Mouse (Mus musculus) hindbrain, embryonic 14.5 days (tissue): Measurements from ENCODE around the gene Il17f. TPM values are rescaled to one million over a fixed set of nuclear protein-coding genes. Genes with fewer than 3 reads are reported as not detected.
"Not testable (repeated sequence)": the region's sequence is repeated elsewhere in the genome, so short reads cannot be mapped to it uniquely, and the experiment has no call there.

Source experiments
- ATAC-seq: fragments of 200-750 bp; cut with Nextera tagmentation; 2 replicates; pipeline ENCODE4 v1.8.0; 2017; ENCODE audit warnings: moderate number of reproducible peaks, mild to moderate bottlenecking, moderate TSS enrichment, moderate library complexity; ENCODE audit not compliant: low FRiP score
- DNase-seq: peaks from one replicate; pipeline ENCODE4 v3.0.0-alpha.2; 2015; ENCODE audit warnings: low spot score
- H3K27ac ChIP-seq: fragments of 300-500 bp; sonication (generic); 2 replicates; pipeline ENCODE4 v1.5.1; 2014; ENCODE audit warnings: mild to moderate bottlenecking, moderate library complexity
- H3K27me3 ChIP-seq: fragments of 300-500 bp; sonication (generic); 2 replicates; pipeline ENCODE4 v1.6.1; 2014; ENCODE audit warnings: mild to moderate bottlenecking, low read length, mixed read lengths; ENCODE audit not compliant: control insufficient read depth, insufficient read depth
- H3K36me3 ChIP-seq: fragments of 300-500 bp; sonication (generic); replicated peaks from 2 replicates; pipeline ENCODE4 v1.6.1; 2014; ENCODE audit not compliant: control insufficient read depth, insufficient read depth
- H3K4me1 ChIP-seq: fragments of 300-500 bp; sonication (generic); replicated peaks from 2 replicates; pipeline ENCODE4 v1.6.1; 2014; ENCODE audit warnings: antibody characterized with exemption, low read length, mixed read lengths; ENCODE audit not compliant: control insufficient read depth, insufficient read depth
- H3K4me2 ChIP-seq: fragments of 300-500 bp; sonication (generic); replicated peaks from 2 replicates; pipeline ENCODE4 v1.6.1; 2014; ENCODE audit warnings: mild to moderate bottlenecking, moderate library complexity
- H3K4me3 ChIP-seq: fragments of 300-500 bp; sonication (generic); replicated peaks from 2 replicates; pipeline ENCODE4 v1.5.1; 2014; ENCODE audit warnings: mild to moderate bottlenecking, low read length
- H3K9ac ChIP-seq: fragments of 300-500 bp; sonication (generic); 2 replicates; pipeline ENCODE4 v1.6.1; 2014
- H3K9me3 ChIP-seq: fragments of 300-500 bp; sonication (generic); 2 replicates; pipeline ENCODE4 v1.6.1; 2016; ENCODE audit warnings: low read length; ENCODE audit not compliant: control insufficient read depth
- WGBS: fragments of 180-500 bp; shearing (Covaris S2); extraction: QIAGEN DNeasy Blood & Tissue Kit; methylation state at CpG from one replicate; pipeline ENCODE4 v1.1.7; 2014; 5-methylcytosine and 5-hydroxymethylcytosine counted together
- polyA plus RNA-seq: library from polyadenylated mRNA; unstranded; fragments of >200 nt; fragmentation: Nextera tagmentation; extraction: Ambion mirVana; gene quantifications from 2 replicates; pipeline ENCODE4 v1.2.1, GENCODE M21; 2014

Il17f gene
- polyA plus RNA-seq, 1 experiment from 2014 or later, result not detected

DNA sequence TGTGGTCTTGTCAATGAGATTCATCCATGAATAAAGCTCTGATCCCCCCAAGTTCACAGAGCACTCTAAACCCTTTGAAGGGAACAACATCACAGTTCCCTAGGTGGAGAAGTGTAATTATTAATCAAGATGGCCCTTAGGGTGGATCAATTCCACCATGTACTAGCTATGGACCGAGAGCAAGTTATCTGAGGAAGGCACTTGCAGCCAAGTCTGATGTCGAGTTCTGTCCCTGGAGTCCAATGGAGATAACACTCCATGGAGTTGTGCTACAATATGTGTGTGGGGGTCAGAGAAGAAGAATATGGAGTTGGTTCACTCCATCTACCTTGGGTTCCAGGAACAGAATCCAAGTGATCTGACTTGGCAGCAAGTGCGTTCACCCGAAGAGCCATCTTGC is 4.3 kb upstream of the Il17f start:
- Histone ChIP-seq H3K27me3 (no peaks in the 10 kb centered on the region), H3K4me1 (no peaks in the 10 kb centered on the region), H3K27ac (no peak overlapping the region), H3K4me3 (no peak overlapping the region), H3K9ac (no peak overlapping the region), H3K36me3 (no peaks in the 10 kb centered on the region), H3K9me3 (no peaks in the 10 kb centered on the region), H3K4me2 (no peak overlapping the region)
- ATAC-seq, result no peak
- 92% methylated on average over 4 of the region's 4 CpGs for WGBS
- DNase-seq, result no peak

DNA sequence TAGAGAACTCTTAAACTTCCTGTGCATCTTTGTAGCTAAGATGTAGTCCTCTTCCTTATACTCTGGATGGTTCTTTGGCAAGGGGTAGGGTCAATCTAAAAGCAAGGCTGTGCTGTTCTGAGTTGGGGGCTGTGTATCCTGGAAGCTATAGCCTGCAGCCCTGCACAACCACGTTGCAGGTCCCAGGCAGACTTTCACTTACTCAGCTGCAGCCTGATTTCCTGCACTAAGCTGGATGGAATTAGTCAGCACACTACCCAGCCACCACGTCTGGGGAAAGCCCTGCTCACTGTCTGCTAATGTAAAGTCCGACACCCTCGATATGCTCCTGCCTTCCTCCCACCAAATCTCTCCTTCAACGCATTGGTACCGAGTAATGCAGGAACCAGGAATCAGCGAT is 997 bp upstream of the Il17f start:
- Histone ChIP-seq H3K4me2 (no peak overlapping the region), H3K27ac (no peak overlapping the region), H3K36me3 (no peaks in the 10 kb centered on the region), H3K9ac (no peak overlapping the region), H3K27me3 (no peaks in the 10 kb centered on the region), H3K4me1 (no peaks in the 10 kb centered on the region), H3K9me3 (no peaks in the 10 kb centered on the region), H3K4me3 (no peak overlapping the region)
- ATAC-seq, result no peak
- DNase-seq, result no peak
- WGBS, result 85% methylated on average over 7 of the region's 7 CpGs

GRCm38 (mm10) chr1:20788419-20788818 is 2.0 kb downstream of the Il17f start:
- Histone ChIP-seq H3K4me2 (no peak overlapping the region), H3K4me3 (no peak overlapping the region), H3K27me3 (no peaks in the 10 kb centered on the region), H3K4me1 (no peaks in the 10 kb centered on the region), H3K9ac (no peak overlapping the region), H3K36me3 (no peaks in the 10 kb centered on the region), H3K27ac (no peak overlapping the region), H3K9me3 (no peaks in the 10 kb centered on the region)
- DNase-seq, result no peak
- no peak for ATAC-seq
- 53% methylated on average over 10 of the region's 10 CpGs for WGBS

DNA sequence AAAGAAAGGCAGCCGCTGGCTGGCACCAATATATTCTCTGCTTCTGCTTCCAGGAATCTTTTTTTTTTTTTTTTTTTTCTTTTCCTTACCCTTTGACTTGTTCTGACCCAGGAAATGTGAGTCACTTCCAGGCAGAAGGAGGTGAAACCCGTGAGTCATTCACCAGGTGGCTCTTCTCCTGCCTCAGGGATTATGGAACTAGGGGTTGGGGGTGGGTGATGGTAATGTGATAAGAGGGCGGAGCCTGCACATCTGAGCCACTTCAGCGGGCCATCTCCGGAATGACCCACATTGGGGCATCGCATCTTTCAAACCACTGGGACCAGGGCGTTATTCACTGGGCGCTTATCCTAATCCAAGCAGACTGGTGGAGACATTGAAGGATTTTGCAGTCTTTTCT is 3.4 kb downstream of the Il17f start:
- Histone ChIP-seq H3K4me2 (no peak overlapping the region), H3K4me3 (no peak overlapping the region), H3K4me1 (no peaks in the 10 kb centered on the region), H3K27me3 (no peaks in the 10 kb centered on the region), H3K27ac (no peak overlapping the region), H3K9ac (no peak overlapping the region), H3K36me3 (no peaks in the 10 kb centered on the region), H3K9me3 (no peaks in the 10 kb centered on the region)
- 66% methylated on average over 8 of the region's 8 CpGs for WGBS
- no peak for ATAC-seq
- no peak for DNase-seq

GRCm38 (mm10) chr1:20778366-20778765 is 12.1 kb downstream of the Il17f start:
- Histone ChIP-seq H3K36me3 (no peaks in the 10 kb centered on the region), H3K4me2 (no peak overlapping the region), H3K27me3 (no peaks in the 10 kb centered on the region), H3K9ac (no peak overlapping the region), H3K4me1 (no peaks in the 10 kb centered on the region), H3K9me3 (no peaks in the 10 kb centered on the region), H3K4me3 (no peak overlapping the region), H3K27ac (no peak overlapping the region)
- ATAC-seq, result no peak
- WGBS, result 94% methylated on average over 2 of the region's 2 CpGs
- no peak for DNase-seq

GRCm38 (mm10) chr1:20774026-20774730 is 16.2 kb downstream of the Il17f start:
- H3K36me3 ChIP-seq, ATAC-seq, H3K4me1 ChIP-seq, H3K9me3 ChIP-seq, H3K4me3 ChIP-seq, H3K4me2 ChIP-seq, H3K27me3 ChIP-seq, H3K27ac ChIP-seq, H3K9ac ChIP-seq, DNase-seq: not testable (repeated sequence)
- 76% methylated on average over 4 of the region's 4 CpGs for WGBS

GRCm38 (mm10) chr1:20766526-20766925 is 23.9 kb downstream of the Il17f start:
- no peak overlapping the region for H3K27ac ChIP-seq
- H3K4me3 ChIP-seq, result no peak overlapping the region
- H3K36me3 ChIP-seq, result no peaks in the 10 kb centered on the region
- no peak overlapping the region for H3K4me2 ChIP-seq
- no peaks in the 10 kb centered on the region for H3K27me3 ChIP-seq
- 86% methylated on average over 6 of the region's 6 CpGs for WGBS
- no peaks in the 10 kb centered on the region for H3K9me3 ChIP-seq
- H3K4me1 ChIP-seq, result no peaks in the 10 kb centered on the region
- H3K9ac ChIP-seq, result no peak overlapping the region
- ATAC-seq (no peak; the same call in 1 of the 2 replicates), DNase-seq (no peak)

DNA sequence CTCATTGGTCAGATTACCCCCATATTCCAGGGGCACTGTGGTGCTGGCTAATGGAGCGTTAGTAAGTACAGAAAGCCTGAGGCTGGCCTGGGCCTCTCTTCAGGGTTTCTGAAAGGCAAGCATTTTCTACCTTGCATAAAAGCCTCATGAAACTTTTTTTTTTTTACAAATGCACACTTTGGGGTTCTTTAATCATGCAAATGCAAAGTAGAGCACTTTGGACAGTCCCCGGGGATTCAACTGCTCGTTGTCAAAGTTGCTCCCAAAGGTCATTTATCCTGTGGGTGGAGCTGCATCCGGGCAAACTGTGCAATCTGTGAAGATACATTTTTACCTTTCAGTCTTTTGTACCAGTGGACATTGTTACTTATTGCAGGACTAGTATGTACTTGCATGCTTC is 29.0 kb downstream of the Il17f start:
- Histone ChIP-seq H3K27me3 (no peaks in the 10 kb centered on the region), H3K4me1 (no peaks in the 10 kb centered on the region), H3K4me3 (no peak overlapping the region), H3K27ac (no peak overlapping the region), H3K9me3 (no peaks in the 10 kb centered on the region), H3K9ac (no peak overlapping the region), H3K4me2 (no peak overlapping the region), H3K36me3 (no peaks in the 10 kb centered on the region)
- ATAC-seq (no peak), DNase-seq (no peak)
- WGBS, result 46% methylated on average over 4 of the region's 4 CpGs

- Histone ChIP-seq H3K9me3 (no peaks in the 10 kb centered on the region), H3K9ac (no peak overlapping the region), H3K27ac (no peak overlapping the region), H3K4me2 (no peak overlapping the region), H3K27me3 (no peaks in the 10 kb centered on the region), H3K4me1 (no peaks in the 10 kb centered on the region), H3K36me3 (no peaks in the 10 kb centered on the region), H3K4me3 (no peak overlapping the region)
- 88% methylated on average over 5 of the region's 5 CpGs for WGBS
- ATAC-seq, result no peak
- no peak for DNase-seq
Observed at GRCm38 (mm10) chr1:20760331-20760730, 30.1 kb downstream of the Il17f start.

- H3K27me3 ChIP-seq, result no peaks in the 10 kb centered on the region
- no peaks in the 10 kb centered on the region for H3K36me3 ChIP-seq
- ATAC-seq (no peak), DNase-seq (no peak)
- H3K9ac ChIP-seq, result no peak overlapping the region
- H3K4me1 ChIP-seq, result no peaks in the 10 kb centered on the region
- H3K4me3 ChIP-seq, result no peak overlapping the region
- H3K4me2 ChIP-seq, result no peak overlapping the region
- no peak overlapping the region for H3K27ac ChIP-seq
- WGBS, result 90% methylated on average over 10 of the region's 10 CpGs
- H3K9me3 ChIP-seq, result no peaks in the 10 kb centered on the region
Observed at GRCm38 (mm10) chr1:20759799-20760198, 30.6 kb downstream of the Il17f start.
